Mouse (Mus musculus): Measurements from ENCODE around the gene Rapgef4. TPM values are rescaled to one million over a fixed set of nuclear protein-coding genes. Genes with fewer than 3 reads are reported as not detected.

Gene Rapgef4
- polyA plus RNA-seq, 1 experiment from 2014 or later = 4.8 TPM

GRCm38 (mm10) chr2:72114148-72114559, 133.1 kb downstream of the Rapgef4 start:
- Histone ChIP-seq H3K9me3 (no peaks in the 10 kb centered on the region), H3K27ac (replicated peaks) (no peak overlapping the region), H3K9ac (replicated peaks) (no peak overlapping the region), H3K4me2 (replicated peaks) (no peak overlapping the region), H3K4me3 (no peak overlapping the region), H3K4me1 (peaks cover under 1% of the 10 kb centered on the region; the same call in 1 of the 2 replicates), H3K36me3 (no peaks in the 10 kb centered on the region), H3K27me3 (no peaks in the 10 kb centered on the region)
- WGBS = 75% methylated on average over 4 of the region's 4 CpGs
- no peak for ATAC-seq (ENCODE audit: low FRiP score, low read depth)

GRCm38 (mm10) chr2:72116103-72116502, 135.1 kb downstream of the Rapgef4 start:
- ATAC-seq (ENCODE audit: low FRiP score, low read depth) = no peak
- Histone ChIP-seq H3K27ac (replicated peaks) (no peak overlapping the region), H3K36me3 (no peaks in the 10 kb centered on the region), H3K4me2 (replicated peaks) (no peak overlapping the region), H3K4me1 (no peaks in the 10 kb centered on the region), H3K27me3 (no peaks in the 10 kb centered on the region), H3K9me3 (no peaks in the 10 kb centered on the region), H3K4me3 (no peak overlapping the region), H3K9ac (replicated peaks) (no peak overlapping the region)
- 82% methylated on average over 7 of the region's 7 CpGs for WGBS

DNA sequence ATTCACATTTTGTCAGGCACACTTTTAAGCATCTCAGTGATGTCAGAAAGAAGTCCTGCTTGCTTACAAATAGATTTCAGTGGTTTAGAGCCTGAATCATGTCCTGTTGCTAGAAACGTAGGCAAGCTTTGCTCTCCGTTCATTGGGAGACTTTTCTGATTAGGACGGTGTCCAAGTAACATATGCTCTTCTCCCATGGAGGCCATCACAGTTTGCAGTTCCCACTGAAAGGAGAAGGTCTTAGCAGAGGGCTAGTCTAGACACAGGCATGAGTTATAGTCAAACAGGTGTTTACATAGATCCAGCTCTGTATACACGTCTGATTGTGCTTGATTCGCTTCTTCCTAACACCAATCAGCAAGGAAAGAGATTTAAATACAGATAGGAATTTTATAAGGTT, 135.7 kb downstream of the Rapgef4 start:
- Histone ChIP-seq H3K4me2 (replicated peaks) (no peak overlapping the region), H3K4me1 (peaks cover 3% of the 10 kb centered on the region; the same call in 1 of the 2 replicates), H3K27ac (replicated peaks) (no peak overlapping the region), H3K9ac (replicated peaks) (no peak overlapping the region), H3K4me3 (no peak overlapping the region), H3K36me3 (no peaks in the 10 kb centered on the region), H3K9me3 (no peaks in the 10 kb centered on the region), H3K27me3 (no peaks in the 10 kb centered on the region)
- no peak for ATAC-seq (ENCODE audit: low FRiP score, low read depth)
- WGBS = 89% methylated on average over 5 of the region's 5 CpGs

- Histone ChIP-seq H3K27me3 (no peaks in the 10 kb centered on the region), H3K36me3 (no peaks in the 10 kb centered on the region), H3K9ac (replicated peaks) (no peak overlapping the region), H3K4me1 (peaks cover 5% of the 10 kb centered on the region; the same call in 1 of the 2 replicates), H3K27ac (replicated peaks) (no peak overlapping the region), H3K4me2 (replicated peaks) (no peak overlapping the region), H3K9me3 (no peaks in the 10 kb centered on the region), H3K4me3 (no peak overlapping the region)
- 73% methylated on average over 15 of the region's 15 CpGs for WGBS
- ATAC-seq (ENCODE audit: low FRiP score, low read depth) = no peak
These were observed 136.3 kb downstream of the Rapgef4 start for GRCm38 (mm10) chr2:72117138-72118011.

- Histone ChIP-seq H3K27me3 (no peaks in the 10 kb centered on the region), H3K9ac (replicated peaks) (no peak overlapping the region), H3K4me1 (peaks cover 14% of the 10 kb centered on the region; the same call in 1 of the 2 replicates), H3K4me3 (no peak overlapping the region), H3K9me3 (no peaks in the 10 kb centered on the region), H3K27ac (replicated peaks) (no peak overlapping the region), H3K36me3 (no peaks in the 10 kb centered on the region), H3K4me2 (replicated peaks) (no peak overlapping the region)
- WGBS = 75% methylated on average over 6 of the region's 6 CpGs
- no peak for ATAC-seq (ENCODE audit: low FRiP score, low read depth)
These were observed 139.2 kb downstream of the Rapgef4 start for GRCm38 (mm10) chr2:72120211-72120610.

DNA sequence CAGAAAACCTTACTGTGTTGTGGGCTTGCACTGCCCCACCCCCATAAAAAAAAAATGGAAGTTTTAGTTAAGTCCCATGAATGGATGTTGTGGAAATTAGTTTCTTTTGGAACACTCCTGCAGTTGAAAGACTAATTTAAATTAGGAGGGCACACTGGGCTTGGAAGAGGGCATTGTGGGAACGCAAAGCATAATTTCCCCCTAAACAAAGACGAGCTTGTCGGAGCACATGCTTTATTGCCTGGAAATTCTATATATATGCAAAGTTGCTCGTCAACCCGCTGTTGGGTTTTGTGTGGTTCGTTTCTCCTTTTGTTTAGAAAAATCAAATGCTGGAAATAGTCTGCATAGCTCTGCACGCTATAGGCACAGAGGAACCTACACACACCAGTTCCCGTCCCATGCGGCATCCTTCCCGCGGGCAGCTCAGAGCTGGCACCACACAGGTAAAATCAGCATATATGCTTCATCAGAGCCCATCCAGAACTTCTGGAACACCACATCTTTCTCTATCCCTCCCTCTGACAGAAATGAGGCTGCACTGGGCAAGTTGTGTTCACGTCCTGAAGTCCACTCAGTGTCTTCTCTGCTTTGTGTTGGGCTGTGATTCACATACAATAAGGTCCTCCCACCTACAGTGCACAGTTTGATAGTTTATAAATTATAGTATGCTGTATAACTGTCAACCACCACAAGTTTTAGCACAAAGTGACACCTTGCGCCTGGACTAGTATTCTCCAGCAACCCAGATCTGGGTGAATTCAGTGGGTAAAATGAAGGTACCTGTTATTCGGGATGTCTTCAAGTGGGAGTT, 141.6 kb downstream of the Rapgef4 start:
- H3K4me3 ChIP-seq = no peak overlapping the region
- peaks cover 14% of the 10 kb centered on the region; the same call in 1 of the 2 replicates for H3K4me1 ChIP-seq
- H3K36me3 ChIP-seq = no peaks in the 10 kb centered on the region
- H3K4me2 ChIP-seq (replicated peaks) = no peak overlapping the region
- H3K9ac ChIP-seq (replicated peaks) = no peak overlapping the region
- ATAC-seq (ENCODE audit: low FRiP score, low read depth) = no peak
- H3K27me3 ChIP-seq = no peaks in the 10 kb centered on the region
- WGBS = 67% methylated on average over 14 of the region's 14 CpGs
- H3K27ac ChIP-seq (replicated peaks) = no peak overlapping the region
- H3K9me3 ChIP-seq = no peaks in the 10 kb centered on the region

- no peaks in the 10 kb centered on the region for H3K27me3 ChIP-seq
- H3K9me3 ChIP-seq = no peaks in the 10 kb centered on the region
- H3K4me2 ChIP-seq (replicated peaks) = no peak overlapping the region
- 73% methylated on average over 5 of the region's 5 CpGs for WGBS
- no peak for ATAC-seq (ENCODE audit: low FRiP score, low read depth)
- H3K4me1 ChIP-seq = peaks cover 14% of the 10 kb centered on the region; the same call in 1 of the 2 replicates
- no peak overlapping the region for H3K4me3 ChIP-seq
- H3K36me3 ChIP-seq = no peaks in the 10 kb centered on the region
- H3K9ac ChIP-seq (replicated peaks) = no peak overlapping the region
- no peak overlapping the region for H3K27ac ChIP-seq (replicated peaks)
These were observed 142.8 kb downstream of the Rapgef4 start for GRCm38 (mm10) chr2:72123851-72124250.

GRCm38 (mm10) chr2:72125786-72126185, 144.7 kb downstream of the Rapgef4 start:
- Histone ChIP-seq H3K9me3 (no peaks in the 10 kb centered on the region), H3K4me3 (no peak overlapping the region), H3K27ac (replicated peaks) (no peak overlapping the region), H3K36me3 (no peaks in the 10 kb centered on the region), H3K4me1 (peaks cover 14% of the 10 kb centered on the region; the same call in 1 of the 2 replicates), H3K4me2 (replicated peaks) (no peak overlapping the region), H3K27me3 (no peaks in the 10 kb centered on the region), H3K9ac (replicated peaks) (no peak overlapping the region)
- no peak for ATAC-seq (ENCODE audit: low FRiP score, low read depth)
- WGBS = 76% methylated on average over 3 of the region's 3 CpGs

GRCm38 (mm10) chr2:72126411-72126810, 145.4 kb downstream of the Rapgef4 start:
- 95% methylated on average over 2 of the region's 2 CpGs for WGBS
- ATAC-seq (ENCODE audit: low FRiP score, low read depth) = no peak
- H3K4me3 ChIP-seq = no peak overlapping the region
- H3K36me3 ChIP-seq = no peaks in the 10 kb centered on the region
- H3K9me3 ChIP-seq = no peaks in the 10 kb centered on the region
- peaks cover 14% of the 10 kb centered on the region; the same call in 1 of the 2 replicates for H3K4me1 ChIP-seq
- no peaks in the 10 kb centered on the region for H3K27me3 ChIP-seq
- H3K9ac ChIP-seq (replicated peaks) = no peak overlapping the region
- no peak overlapping the region for H3K27ac ChIP-seq (replicated peaks)
- H3K4me2 ChIP-seq (replicated peaks) = no peak overlapping the region

DNA sequence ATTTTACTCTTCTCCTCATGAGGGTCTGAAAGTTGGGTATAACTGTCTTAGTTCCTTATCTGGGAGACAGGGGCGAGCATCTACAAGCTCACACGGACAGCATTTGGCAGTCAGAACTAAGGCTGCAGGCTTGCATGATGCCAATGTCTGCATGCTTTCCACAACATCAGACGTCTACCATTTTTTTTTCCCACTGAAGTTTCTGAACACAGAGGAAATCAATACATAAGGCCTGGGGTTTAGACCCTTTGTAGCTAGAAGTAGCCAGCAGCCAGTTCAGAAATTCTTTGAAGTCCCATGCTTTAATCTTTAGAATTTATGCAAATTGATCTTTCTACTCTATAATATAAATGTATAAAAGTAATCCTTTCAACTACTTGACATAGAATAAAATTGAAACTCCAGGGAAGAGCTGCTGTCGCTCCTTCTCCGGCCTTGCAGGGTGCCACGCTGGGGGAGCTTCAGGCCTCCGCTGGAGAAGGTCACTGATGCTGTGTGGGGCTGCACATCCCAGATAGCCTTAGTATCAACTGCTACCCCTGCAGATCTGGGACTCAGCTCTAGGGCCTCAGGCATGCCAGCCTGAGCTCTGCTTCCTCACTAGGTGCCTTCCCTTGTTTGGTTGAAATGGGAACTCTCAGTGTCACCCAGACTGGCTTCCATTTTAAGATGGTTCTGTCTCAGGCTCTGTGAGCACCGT, 148.7 kb downstream of the Rapgef4 start:
- no peak for ATAC-seq (ENCODE audit: low FRiP score, low read depth)
- Histone ChIP-seq H3K27me3 (no peaks in the 10 kb centered on the region), H3K4me3 (no peak overlapping the region), H3K27ac (replicated peaks) (no peak overlapping the region), H3K9ac (replicated peaks) (no peak overlapping the region), H3K4me1 (no peaks in the 10 kb centered on the region), H3K9me3 (no peaks in the 10 kb centered on the region), H3K36me3 (no peaks in the 10 kb centered on the region), H3K4me2 (replicated peaks) (no peak overlapping the region)
- WGBS = 57% methylated on average over 8 of the region's 8 CpGs

- no peak for ATAC-seq (ENCODE audit: low FRiP score, low read depth)
- no peak overlapping the region for H3K27ac ChIP-seq (replicated peaks)
- WGBS = 90% methylated on average over 3 of the region's 3 CpGs
These were observed 151.2 kb downstream of the Rapgef4 start for GRCm38 (mm10) chr2:72132222-72132621.

More at GRCm38 (mm10) chr2:72132222-72132621, 151.2 kb downstream of the Rapgef4 start:
- H3K9ac ChIP-seq (replicated peaks) = no peak overlapping the region
- no peak overlapping the region for H3K4me3 ChIP-seq
- H3K9me3 ChIP-seq = no peaks in the 10 kb centered on the region
- no peaks in the 10 kb centered on the region for H3K27me3 ChIP-seq
- peaks cover 6% of the 10 kb centered on the region; the same call in 1 of the 2 replicates for H3K4me1 ChIP-seq
- no peaks in the 10 kb centered on the region for H3K36me3 ChIP-seq
- H3K4me2 ChIP-seq (replicated peaks) = no peak overlapping the region

Data from midbrain, embryonic 12.5 days (tissue).